Mouse (Mus musculus) adrenal gland, postnatal 10 days (tissue): ENCODE data around the gene Srek1. TPM values are rescaled to one million over a fixed set of nuclear protein-coding genes. Genes with fewer than 3 reads are reported as not detected.

ENCODE experiments used
- DNase-seq: peaks from one replicate; pipeline ENCODE4 v3.0.0; 2021; ENCODE audit warnings: mixed read lengths
- total RNA-seq, 2 experiments: library from RNA; stranded (reverse); gene quantifications; 2 replicates each; pipeline ENCODE4 v1.2.3; 2021

Gene Srek1
- total RNA-seq, 2 experiments from 2014 or later = 43.6 to 67.2 TPM

- no peak for DNase-seq
Observed at GRCm38 (mm10) chr13:103726872-103727271, 47.5 kb downstream of the Srek1 start.

- DNase-seq = peak; percentile 42
Observed at GRCm38 (mm10) chr13:103711406-103712025, 62.9 kb downstream of the Srek1 start.

- DNase-seq = peak; percentile 65
Observed at GRCm38 (mm10) chr13:103710359-103710781, 64.0 kb downstream of the Srek1 start.

- DNase-seq = no peak
Observed at GRCm38 (mm10) chr13:103705436-103705978, 68.9 kb downstream of the Srek1 start.

GRCm38 (mm10) chr13:103703833-103704232 lies 70.6 kb downstream of the Srek1 start:
- DNase-seq = no peak

- peak; percentile 86 for DNase-seq
Observed at GRCm38 (mm10) chr13:103703386-103703785, 71.0 kb downstream of the Srek1 start.

- DNase-seq = no peak
Observed at GRCm38 (mm10) chr13:103702266-103702665, 72.1 kb downstream of the Srek1 start.

- no peak for DNase-seq
Observed at GRCm38 (mm10) chr13:103700752-103701151, 73.7 kb downstream of the Srek1 start.

- DNase-seq = no peak
Observed at GRCm38 (mm10) chr13:103697993-103698392, 76.4 kb downstream of the Srek1 start.

GRCm38 (mm10) chr13:103696164-103696563 lies 78.2 kb downstream of the Srek1 start:
- DNase-seq = peak; percentile 71

GRCm38 (mm10) chr13:103695456-103695855 lies 79.0 kb downstream of the Srek1 start:
- no peak for DNase-seq

Other genes with a start within 250 kb of the Srek1 start
- gene Erbin, start 145.9 kb upstream of the Srek1 start, total RNA-seq = 10 to 100 TPM; 73.8 to 80.7 TPM